Mouse (Mus musculus) spleen, postnatal 10 days (tissue): ENCODE measurements around the gene B630019K06Rik.
"Not testable (repeated sequence)": the region's sequence is repeated elsewhere in the genome, so short reads cannot be mapped to it uniquely, and the experiment has no call there.

Source experiments
- DNase-seq, 2 experiments: peaks; one replicate each; pipeline ENCODE4 v3.0.0; 2021 to 2022; ENCODE audit warnings: low spot score in 2 of 2

The B630019K06Rik gene

DNA sequence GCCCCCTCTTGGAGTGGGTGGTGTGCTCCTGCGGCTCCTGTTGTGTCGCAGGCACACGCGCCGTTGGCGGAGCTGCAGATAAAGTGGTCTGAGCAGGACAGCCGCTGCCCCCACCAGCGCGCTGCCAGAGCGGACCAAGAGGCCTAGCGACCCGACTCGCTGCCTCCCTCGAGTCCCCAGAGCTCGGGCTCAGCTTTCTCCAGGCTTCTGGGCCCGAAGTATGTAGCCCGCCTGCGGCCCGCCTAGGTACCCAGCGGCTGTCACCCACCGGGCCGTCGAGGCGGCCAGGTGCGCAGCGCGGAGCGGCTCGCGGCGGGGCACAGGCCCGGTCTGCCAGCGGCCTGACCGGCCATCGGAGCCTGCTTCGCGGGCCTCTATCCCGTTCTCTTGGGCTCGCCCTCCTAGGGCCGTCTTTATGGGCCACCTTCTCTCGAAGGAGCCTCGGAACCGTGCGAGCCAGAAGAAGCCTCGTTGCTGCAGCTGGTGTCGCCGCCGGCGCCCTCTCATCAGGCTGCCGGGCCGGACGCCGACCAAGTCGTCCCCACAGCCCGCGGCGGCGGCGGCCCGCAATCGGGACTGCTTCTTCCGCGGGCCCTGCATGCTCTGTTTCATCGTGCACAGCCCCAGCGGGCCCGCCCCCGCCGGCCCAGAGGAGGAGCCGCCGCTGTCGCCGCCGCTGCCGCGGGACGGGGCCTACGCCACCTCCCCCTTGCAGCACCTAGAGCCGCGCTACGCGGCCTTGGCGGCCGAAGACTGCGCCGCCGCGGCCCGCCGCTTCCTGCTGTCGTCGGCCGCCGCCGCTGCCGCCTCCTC, at the start of gene B630019K06Rik:
Gene B630019K06Rik (plus strand): TSS at position 40 of the 813 bp plus-strand sequence.
- DNase-seq, result peak in 1 of 2 experiments; percentile 34

- no peak for DNase-seq
These were observed 48.5 kb upstream of the B630019K06Rik start, which contains the start of gene Gm6592 for GRCm38 (mm10) chrX:8843694-8844093. TSS of gene Gm6592 (plus strand) at chrX:8843994.

DNA sequence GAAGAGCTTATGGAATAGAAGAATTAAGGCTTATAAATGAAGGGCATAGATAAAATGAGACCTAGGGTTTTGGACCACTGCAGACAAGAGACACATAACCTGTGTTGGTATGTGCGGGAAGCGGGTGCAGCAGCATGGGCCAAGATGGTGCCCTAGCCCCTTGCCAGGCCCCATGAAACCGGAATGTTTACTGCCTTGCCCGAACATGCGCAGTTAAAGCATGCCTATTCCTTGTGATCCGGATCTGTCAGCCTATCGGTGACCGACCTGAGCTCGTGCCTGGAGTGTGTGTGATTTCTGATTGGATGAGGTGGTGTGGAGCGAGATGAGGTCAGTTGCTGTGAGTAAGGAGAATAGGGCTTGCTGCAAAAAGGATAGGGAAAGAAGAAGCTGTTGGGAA, 39.7 kb upstream of the B630019K06Rik start:
- DNase-seq, result no peak

DNA sequence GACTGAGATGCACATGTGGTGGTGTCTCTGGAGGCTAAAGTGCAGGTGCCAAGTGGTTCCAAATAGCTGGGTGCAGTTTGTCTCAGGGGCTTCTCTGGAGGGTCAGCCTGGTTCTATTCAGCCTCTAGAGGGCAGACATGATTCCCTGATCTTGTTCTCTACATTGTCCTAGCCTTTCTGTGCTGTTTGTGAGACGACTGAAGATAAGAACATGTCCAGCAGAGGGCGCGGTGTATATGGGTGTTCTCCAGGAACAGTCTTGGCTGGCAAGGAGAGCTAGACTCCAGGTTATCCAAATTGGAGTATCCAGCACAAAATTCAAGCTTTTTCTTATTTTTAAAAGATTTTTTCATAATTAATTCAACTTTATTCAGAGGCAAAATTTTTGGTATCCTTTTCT, 27.9 kb upstream of the B630019K06Rik start:
- peak in 1 of 2 experiments; percentile 51 for DNase-seq

GRCm38 (mm10) chrX:8873953-8874352, 18.2 kb upstream of the B630019K06Rik start, which contains the start of gene Gm5751:
TSS of gene Gm5751 (plus strand) at chrX:8874253.
- not testable (repeated sequence) for DNase-seq

DNA sequence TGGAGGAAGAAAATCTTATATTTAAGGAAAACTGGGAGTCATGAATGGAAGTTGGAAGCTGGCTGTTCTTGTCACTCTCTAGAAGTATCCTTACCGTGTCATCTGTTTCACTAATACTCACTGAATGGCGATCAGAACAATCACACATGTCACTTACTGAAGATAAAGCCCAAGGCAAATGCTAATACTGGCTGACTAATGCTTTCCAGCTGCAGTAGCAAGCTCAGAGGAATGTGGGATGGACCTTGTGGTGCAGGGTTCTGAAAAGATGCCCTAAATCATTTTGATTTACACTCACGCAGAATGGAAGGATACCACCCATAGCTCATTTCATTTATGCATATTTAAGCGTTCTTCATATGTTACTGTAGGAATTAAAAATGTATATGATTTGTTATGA, 7.8 kb upstream of the B630019K06Rik start:
- DNase-seq, result no peak

DNA sequence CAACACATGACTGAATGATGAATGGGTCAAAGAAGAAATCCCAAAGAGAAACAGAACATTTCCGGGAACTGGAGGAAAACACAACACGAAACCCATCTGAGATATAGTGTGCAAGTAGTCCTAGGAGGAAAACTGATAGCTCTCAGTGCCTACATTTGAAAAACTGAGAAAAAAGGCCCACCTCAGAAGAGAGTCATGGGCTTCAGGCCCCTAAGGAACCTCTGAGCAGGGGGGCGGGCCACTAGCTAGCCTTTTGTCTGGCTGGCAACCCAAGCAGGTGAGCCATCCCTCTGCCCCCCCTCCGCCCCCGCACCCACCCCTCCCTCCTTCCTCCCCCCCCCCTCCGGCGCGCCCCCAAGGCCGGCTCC, 223 bp upstream of the B630019K06Rik start:
- DNase-seq, result no peak

DNA sequence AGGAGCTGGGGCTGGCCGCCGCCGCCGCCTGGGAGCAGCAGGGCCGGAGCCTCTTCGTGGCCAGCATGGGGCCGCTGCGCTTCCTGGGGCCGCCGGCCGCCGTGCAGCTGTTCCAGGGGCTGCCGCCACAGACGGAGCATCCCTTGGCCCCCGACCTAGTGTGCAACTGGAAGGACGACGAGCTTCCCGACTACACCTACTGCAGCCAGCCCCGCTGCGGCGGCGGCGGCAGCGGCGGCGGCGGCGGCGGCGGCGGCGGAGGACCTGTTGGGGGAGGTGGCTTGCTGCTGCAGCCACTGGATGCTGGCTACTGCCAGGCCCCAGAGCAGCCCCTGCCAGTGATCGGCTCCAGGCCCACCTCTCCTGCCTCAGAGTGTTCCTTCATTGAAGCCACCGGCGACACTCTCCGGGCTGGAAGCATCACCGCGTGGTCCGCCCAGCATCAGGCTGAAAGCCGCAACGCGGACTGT, 1.0 kb downstream of the B630019K06Rik start:
- peak in 1 of 2 experiments; percentile 10 for DNase-seq

DNA sequence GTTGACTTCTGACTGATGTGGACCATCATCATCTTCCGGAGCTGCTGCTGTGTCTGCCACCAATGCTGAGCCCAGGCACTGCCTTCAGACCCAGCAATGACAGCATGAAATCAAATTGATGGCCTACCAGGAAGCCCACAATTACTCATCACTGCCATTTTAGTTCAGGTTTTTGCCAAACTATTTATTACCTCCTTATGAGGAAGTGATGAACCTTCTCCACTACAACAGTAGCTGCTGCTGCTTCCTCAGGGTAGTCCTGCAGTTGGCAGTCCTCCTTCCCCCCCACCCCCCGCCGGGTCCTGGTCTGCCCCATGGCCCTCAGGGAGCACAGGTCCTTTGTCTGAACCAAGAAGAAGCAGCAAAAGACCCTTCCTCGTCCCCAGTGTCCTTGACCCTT, 8.6 kb downstream of the B630019K06Rik start:
- DNase-seq, result no peak

DNA sequence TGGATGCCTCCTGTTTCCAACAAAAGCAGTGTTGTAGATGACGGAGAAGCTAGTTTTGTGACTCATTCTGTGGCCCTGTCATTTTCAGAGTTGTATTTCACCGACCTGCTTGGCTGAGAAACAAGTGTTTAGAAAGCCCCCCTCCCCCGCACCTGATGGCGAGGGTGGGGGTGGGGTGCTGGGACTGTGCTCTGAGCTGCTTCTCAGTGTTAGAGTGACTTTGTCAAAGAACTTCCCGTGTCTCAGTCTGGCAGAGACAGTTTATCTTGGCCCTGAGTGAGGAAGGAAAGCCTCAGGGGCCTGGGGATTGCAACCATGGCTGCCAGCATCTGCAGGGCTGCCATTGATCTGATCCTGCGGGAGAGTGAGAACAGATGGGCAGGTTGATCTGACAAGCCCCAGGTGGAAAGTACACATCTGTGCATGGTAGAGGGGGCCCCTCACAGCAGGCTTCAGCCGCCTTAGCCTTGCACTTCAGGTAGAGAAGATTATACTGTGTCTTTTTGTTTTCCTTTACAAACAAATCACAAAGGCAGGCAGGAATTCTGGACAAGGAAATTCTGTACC, 9.8 kb downstream of the B630019K06Rik start:
- no peak for DNase-seq

DNA sequence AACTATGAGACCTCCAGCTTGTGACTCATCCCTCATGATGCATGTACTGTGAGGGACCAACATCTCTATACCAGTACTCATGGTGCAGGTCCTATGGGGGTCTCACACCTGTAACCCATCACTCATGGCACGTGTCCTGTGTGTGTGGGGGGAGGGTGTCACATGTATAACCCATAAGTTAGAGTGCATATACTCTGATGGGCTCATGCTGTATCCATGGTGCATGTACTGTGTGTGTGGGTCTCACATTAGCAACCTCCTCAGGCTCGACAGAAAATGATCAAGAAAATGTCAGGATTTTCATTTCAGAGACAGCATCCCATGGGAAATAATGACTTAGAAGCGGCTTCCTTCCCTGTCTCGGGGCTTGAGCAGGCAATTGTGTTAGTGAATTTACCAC, 28.9 kb downstream of the B630019K06Rik start:
- DNase-seq, result no peak

- no peak for DNase-seq
These were observed 29.8 kb downstream of the B630019K06Rik start for GRCm38 (mm10) chrX:8921813-8922607.

- DNase-seq, result no peak
These were observed 35.1 kb downstream of the B630019K06Rik start for GRCm38 (mm10) chrX:8927308-8927707.

GRCm38 (mm10) chrX:8944041-8944440, 51.9 kb downstream of the B630019K06Rik start:
- no peak for DNase-seq
